Mouse (Mus musculus): ENCODE results near the gene Crocc2. TPM values are rescaled to one million over a fixed set of nuclear protein-coding genes. Genes with fewer than 3 reads are reported as not detected.

Gene Crocc2
- total RNA-seq (2015; ENCODE audit: low replicate concordance) = not detected in 2 replicates
- total RNA-seq (2017; ENCODE audit: low replicate concordance) = not detected in 2 replicates

DNA sequence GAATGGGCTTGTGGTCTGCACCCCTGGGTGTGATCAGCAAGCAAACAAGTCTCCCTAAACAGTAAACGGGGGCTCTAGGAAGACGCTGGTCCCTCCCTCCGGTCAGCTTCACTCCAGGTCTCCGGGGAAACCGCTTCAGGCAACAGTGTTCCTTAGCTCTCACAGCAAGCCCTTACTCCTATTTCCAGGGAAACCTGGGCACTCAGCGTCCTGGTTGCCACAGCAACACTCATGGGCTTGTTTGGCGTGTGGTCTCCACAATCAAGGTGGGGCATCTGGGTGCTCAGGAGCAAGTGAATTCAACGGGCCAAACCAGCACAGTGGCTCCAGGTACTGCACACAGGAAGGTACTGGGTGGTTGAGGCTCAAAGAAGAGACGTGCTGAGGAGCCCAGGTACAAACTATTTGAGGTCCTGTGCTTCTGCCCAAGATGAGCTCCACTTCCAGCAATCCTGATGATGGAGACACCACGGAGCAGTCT, at the start of gene Crocc2:
Crocc2 (plus strand) TSS at position 431 of the 481 bp plus-strand sequence.
- no peak for ATAC-seq (replicated peaks; ENCODE audit: low FRiP score, poor library complexity, severe bottlenecking)

DNA sequence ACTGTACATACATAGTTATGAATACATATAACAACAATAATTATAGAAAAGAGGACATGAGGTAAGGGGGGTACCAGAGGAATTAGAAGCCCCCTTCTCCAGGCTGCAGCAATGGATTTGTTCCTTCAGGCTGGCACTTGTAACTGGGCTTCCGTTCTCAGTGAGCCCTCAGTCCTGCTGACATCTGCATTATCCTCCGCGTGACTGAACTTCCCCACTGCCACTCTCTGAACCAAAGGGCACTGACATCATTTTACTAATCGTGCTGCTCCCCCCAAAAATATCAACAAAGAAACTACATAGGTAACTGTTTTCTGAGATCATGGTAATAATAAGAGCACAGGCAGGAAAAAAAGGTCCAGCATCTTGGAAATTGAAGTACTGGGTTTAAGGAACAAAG, 49.7 kb upstream of the Crocc2 start:
- ATAC-seq (replicated peaks; ENCODE audit: low FRiP score, poor library complexity, severe bottlenecking) = no peak

DNA sequence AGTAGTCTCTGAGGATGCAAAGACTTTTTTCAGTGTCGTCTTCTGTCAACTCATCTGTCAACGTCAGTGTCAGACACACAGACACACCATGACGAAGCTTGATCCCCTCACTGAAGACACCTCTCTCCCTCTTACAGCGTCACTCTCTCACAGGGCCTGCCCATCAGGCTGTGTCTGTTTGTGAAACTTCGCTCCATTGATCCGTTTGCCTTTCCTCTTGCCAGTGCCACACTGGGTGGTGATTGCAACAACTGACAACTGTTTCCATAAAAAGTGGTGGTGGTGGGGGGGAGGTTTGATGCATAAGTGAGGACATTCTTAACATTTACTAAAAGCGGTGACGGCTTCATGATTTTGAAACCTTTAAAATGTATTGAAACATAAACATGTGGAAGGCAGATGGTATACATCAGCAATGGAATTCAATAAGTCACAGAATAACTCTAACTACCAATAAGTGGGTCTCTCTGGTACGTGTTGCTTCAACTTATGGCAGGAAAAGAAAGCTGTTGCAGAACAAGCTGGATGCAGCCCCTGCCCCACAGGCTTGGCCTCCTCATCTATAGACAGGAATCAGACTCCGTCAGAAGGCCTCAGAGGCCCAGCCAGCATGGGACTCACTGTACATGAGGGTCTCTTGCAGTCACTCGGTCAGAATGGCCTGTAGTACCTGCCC, 45.2 kb upstream of the Crocc2 start:
- no peak for ATAC-seq (replicated peaks; ENCODE audit: low FRiP score, poor library complexity, severe bottlenecking)

DNA sequence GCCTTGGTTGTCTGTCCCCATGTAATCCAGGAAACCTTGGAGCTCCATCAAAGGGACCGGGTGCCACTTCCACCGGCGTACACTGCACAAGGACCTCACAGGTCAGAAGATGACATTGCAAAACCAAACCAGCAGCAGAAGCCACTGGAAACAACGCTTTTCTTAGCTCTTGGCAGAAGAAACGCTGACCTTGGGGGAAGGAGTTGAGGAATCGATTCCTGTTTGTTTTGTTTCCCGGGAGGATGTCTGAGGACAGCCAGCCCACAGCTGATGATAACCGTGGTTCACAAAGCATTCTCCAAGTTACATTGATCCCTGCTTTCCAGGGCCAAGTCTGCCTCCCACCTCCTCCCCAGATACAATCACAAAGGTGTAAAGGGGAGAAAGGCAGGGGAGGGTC, 44.5 kb upstream of the Crocc2 start:
- ATAC-seq (replicated peaks; ENCODE audit: low FRiP score, poor library complexity, severe bottlenecking) = no peak

DNA sequence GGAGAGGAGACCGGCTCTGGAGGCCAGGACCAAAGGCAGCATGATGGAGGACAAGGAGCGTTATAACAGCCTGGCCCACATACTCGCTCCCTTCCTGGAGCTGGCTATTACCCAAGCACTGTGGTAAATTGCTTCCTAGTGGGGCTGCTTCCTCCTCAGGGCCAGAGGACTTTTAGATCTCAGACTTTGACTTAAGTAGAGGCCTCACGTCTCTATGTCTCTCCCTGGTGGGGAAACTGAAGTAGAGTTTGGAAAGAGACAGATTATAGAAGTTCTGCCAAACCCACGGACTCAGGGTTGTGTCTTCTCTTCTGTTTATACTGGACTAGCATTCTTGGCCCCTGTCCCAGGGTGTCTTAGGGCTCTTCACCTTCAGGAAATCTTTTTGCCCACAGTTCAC, 43.3 kb upstream of the Crocc2 start:
- no peak for ATAC-seq (replicated peaks; ENCODE audit: low FRiP score, poor library complexity, severe bottlenecking)

DNA sequence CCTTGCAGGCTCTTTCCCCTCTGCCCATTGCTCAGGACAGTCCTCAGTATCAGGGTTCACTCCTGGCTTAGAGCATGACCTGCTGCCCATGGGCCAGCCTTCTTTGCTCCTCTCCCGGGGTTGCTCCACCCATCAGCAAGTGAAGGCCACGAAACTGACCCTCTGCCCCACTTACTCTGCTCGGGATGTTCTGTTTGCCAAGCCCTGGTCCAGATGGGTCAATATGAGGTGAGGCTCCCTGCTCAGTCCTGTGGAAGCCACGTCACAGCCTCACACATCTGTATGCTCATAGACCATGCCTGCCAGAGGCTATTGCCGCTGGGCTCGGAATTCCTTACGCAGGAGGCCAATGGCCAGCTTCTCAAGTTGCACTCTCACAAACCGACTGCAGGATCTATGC, 40.3 kb upstream of the Crocc2 start:
- no peak for ATAC-seq (replicated peaks; ENCODE audit: low FRiP score, poor library complexity, severe bottlenecking)

DNA sequence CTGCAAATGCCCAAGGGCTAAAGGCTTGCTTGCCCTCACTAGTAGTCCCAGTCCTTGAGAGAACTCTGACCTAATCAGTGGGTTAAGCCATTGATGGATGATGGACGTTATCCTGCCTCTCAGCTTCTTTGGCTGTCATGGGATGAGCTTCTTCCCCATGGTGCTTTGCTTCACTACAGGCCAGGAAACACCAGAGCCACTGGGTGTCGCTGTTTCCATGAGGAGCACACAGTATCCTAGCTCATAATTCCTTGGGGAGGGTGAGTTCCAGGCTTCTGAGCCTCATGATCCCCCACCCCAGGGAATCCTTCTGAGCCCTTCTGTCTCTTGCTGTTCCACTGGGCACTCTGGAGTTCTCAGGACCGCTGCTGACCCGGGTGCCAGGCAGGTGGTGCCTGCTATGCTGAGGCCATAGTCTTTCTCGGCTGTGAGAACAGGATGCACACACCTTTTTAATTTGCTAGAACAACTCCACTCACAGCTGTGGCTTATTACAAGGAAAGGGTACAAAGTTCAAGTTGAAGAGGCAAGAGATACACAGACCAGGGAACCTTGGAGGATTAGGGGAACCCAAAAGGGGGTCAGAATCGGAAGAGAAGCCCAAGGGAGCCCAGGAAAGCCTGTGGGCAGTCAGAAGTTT, 39.7 kb upstream of the Crocc2 start:
- no peak for ATAC-seq (replicated peaks; ENCODE audit: low FRiP score, poor library complexity, severe bottlenecking)

DNA sequence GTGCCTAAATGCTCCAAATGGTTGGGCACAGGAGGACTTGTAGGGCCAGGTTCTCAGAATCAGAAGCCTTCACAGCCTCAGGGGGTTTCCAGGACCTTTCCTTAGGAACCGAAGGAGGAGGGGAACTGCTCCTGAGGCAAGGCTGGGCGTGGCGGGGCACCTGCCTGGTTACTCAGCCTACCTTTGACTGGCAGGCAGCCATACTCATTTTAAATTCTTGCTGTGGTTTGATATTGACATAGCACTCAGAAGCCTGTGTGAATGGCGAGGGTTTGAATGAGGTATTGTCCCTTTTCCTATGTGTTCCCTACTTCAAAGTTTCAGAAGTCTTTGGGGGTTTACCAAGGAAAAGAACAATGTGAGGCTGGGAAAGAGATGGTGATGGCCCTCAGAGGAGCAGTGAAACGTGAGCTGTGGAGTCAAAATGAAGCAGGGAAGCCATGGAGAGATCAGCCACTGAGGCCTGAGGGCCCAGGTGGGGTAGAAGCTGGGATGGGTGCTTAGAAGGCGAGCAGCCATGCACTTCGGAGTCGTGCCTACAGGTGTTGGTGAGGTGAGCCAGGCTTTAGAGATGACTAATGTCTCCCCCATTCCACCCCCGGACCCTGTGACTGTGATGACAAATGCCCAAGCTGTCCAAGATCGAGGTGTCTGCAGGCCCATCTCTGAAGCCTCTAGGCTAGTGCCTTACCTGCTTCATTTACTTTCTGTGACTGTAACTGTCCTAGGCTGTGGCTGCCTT, 38.1 kb upstream of the Crocc2 start:
- no peak for ATAC-seq (replicated peaks; ENCODE audit: low FRiP score, poor library complexity, severe bottlenecking)

DNA sequence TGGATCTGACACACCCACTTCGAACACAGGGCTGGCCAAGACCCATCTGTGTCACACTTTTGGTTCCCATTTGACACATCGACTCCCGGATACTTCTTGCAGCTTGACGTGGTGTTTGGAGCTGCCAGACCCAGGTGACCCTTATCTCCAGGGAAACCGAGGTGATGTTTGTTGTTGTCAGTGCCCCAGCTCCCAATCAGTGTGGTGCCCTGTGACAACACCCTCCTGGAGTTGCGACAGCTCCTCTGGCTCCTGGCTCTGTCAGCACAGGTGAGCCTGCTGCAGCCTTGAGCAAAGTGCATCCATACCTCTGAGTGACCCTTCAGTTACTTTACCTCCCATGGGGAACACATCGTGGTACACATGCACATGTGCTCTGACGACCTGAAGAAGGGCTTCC, 35.8 kb upstream of the Crocc2 start:
- ATAC-seq (replicated peaks; ENCODE audit: low FRiP score, poor library complexity, severe bottlenecking) = no peak

DNA sequence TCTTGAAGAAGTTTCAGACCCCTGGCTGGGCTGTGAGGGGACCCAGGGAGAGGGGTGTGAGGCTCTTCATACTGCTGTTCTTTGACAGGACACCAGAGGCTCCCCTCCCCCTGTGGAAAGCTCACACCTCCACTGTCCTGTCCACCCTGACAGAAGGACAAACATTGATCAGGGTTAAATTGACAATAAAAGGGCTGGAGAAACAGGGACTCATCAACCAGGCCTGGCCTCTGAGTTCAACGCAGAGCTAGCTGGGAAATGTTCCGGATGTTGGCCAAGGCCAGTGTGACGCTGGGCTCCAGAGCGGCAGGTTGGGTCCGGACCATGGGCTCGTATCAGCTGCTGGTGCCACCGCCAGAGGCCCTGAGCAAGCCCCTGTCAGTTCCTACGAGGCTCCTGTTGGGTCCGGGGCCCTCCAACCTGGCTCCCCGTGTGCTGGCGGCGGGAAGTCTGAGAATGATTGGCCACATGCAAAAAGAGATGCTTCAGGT, 33.4 kb upstream of the Crocc2 start, which contains the start of gene Agxt:
Agxt (plus strand) TSS at position 205 of the 491 bp plus-strand sequence.
- no peak for ATAC-seq (replicated peaks; ENCODE audit: low FRiP score, poor library complexity, severe bottlenecking)

DNA sequence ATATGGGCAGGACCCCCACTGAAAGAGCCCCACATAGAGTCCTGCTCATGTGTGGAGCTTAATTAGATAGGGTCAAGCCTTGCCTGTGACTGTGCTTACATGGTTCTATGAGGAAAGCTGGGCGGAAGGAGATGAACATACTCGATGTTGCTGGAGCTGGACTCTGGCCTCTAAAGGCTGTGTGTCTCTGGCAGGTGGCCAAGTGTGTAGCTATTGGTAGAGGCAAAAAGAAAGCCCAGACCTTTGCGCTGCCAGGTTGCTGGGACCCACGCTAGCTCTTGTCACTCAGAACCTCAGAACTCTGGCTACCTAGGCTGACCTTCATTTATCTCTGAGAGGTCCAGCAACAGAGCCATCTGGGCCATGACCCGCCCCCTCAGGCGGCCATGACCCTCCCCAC, 30.0 kb upstream of the Crocc2 start:
- no peak for ATAC-seq (replicated peaks; ENCODE audit: low FRiP score, poor library complexity, severe bottlenecking)

DNA sequence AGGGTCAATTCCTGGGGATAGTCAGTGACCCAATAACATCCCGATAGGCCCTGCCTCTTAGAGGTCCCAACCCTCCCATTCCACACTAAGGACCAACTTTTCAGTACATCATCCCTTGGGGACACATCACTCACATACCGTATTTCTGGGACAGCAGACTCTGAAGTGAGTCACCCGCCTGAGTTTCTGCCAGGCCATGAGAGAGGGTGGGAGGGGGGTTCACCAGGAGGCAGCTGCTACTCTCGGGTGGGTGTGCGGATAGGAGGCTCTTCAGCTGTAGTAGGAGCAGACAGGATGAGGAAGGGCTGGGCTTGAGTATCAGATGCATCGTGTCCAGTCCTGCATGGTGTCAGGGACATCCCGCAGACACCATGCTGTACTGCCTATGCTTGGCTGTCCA, 28.8 kb upstream of the Crocc2 start:
- no peak for ATAC-seq (replicated peaks; ENCODE audit: low FRiP score, poor library complexity, severe bottlenecking)

DNA sequence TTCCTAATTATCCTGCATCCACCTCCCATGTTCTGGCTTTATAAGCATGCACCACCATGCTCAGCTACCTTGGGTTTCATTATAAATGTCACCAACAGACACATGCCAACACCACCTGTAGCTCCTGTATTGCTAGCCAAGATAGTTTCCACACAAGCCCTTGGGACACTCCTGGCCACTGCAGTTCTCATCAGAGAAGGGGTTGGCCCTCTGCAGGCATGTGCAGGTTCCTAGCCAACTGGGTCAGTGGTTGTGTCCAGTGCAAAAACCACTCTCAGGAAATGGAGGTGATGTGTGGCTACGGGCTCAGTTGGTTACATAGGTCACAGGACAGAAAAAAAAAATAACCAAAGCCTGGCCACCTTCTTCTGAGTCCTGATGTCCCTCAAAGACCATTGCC, 25.7 kb upstream of the Crocc2 start:
- no peak for ATAC-seq (replicated peaks; ENCODE audit: low FRiP score, poor library complexity, severe bottlenecking)

DNA sequence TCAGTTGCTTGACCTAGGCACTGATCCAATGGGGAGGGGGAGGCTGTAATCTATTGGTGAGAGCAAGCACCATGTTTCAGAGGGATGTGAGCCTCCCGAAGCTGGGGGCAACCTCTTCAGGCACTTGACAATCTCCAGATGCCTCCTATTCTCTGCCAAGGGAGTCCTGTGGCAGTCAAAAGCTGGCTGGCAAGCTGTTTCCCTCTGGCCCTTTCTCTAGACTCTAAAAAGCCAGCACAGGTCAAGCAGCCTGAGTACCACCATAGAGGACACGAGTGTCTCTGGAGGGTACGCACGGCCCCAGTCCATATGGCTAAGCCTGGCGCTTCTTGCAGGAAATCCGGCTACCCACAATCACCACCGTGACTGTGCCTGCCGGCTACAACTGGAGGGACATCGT, 24.3 kb upstream of the Crocc2 start:
- no peak for ATAC-seq (replicated peaks; ENCODE audit: low FRiP score, poor library complexity, severe bottlenecking)

DNA sequence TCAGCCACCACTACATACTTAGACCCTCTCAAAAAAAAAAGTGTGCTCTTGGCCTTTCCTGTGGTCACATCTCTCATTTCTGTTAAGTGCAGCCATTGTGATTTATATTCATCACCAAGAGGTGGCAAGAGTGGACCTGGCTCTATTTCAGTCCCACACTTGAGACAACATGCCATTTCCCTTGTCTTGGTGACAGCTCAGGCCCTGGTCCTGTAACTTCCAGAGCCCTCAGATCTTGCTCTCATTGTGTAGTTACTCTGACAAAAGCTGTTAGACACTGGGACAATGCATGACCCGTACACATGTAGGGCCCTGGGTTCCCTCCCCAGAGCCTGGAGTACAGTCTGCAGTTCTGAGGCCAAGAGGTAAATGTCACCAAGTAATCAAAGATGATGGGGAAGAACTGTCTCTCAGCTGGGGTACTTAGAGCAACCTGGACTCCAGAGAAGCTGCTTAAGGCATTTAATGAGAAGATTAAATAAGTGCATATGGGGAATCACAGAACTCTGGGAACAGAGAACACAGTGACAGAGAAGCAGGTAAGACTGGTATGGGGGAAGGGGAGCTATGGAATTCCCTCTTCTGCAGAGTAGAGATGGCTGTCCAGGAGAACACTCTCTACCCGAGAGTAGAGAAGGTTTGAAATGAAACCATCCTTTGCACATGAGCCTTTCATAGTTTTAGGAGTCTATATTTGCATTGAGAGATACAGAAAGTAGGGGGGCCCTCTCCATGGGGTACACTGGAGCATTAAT, 17.4 kb upstream of the Crocc2 start:
- no peak for ATAC-seq (replicated peaks; ENCODE audit: low FRiP score, poor library complexity, severe bottlenecking)

DNA sequence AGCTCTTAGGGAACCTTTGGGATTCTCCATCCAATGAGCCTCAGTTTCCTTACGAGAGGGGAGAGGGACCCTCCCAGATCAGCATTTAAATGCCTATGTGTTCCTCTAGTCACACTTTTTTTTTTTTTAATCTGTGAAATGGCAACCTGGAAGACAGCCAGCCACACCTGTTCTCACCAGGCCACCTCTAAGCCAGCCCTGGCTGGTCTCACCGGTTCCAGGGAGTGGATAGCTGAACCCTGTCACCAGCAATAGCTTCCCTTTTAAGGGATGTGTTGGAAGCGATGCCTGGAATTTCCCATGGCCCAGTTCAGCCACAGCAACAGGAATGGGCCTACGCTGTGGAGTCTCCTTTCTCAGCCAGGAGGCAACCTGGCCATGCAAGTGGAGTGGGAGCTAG, 11.0 kb upstream of the Crocc2 start:
- ATAC-seq (replicated peaks; ENCODE audit: low FRiP score, poor library complexity, severe bottlenecking) = no peak

DNA sequence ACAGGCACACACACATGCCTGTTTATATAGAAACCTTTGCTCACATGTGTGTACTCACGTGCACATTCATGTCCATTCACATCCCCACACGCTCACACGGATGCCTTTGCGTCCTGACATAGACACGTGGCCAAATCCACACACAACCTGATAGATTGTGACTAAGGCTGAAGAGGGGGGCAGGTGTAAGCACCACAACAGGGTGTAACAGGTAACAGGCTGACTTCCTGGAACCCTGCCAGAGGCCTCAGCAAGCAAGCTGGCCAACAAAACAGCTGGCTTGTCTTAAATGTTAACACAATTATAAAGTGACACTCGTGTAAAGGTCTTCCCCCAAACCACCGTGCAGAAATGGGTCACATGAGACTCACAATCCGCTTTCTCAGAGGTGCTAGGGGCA, 9.6 kb upstream of the Crocc2 start:
- ATAC-seq (replicated peaks; ENCODE audit: low FRiP score, poor library complexity, severe bottlenecking) = no peak

DNA sequence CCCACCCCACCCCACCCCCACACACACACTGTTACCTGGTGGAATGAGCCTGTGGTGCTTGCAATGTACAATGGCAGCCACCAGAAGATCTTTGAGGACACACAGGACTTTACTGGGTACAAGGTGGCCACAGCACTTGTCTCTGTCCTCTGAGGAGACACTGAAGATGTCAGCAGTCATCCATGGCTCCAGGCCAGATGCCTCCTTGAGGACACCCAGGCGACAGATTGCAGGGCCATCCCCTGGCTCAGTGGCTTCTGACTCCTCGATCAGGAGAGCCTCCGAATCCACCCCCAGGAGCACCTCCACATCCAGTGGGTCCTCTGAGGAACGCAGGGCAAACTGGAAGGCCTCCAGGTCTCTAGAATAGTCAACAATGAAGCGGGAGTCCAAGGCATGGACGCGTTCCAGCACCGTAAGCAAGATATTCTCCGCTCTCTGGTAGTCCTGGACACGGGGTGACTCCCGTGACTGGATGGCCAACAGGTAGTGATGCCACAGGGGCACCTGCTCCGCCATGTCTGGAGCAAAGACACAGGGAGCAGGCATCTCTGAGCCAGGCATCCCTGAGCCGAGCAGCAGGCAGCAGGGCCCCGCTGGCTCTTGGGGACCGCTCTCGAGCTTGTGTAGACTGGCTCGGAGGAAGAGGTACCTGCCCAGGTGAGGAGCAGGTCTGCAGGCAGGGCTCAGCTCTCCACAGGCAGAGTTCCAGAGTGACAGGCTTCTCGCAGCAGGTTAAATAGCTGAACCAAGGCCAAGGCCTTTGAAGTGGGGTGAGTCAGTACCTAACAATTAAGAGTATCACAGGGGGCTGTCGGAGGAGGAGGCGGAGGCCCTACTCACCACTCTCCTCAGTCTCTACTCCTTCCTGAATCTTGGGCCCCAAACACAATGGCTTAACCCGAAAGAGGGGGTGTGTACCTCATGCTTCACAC, 8.7 kb upstream of the Crocc2 start:
- no peak for ATAC-seq (replicated peaks; ENCODE audit: low FRiP score, poor library complexity, severe bottlenecking)

Data from erythroid progenitor cell, adult 5-6 weeks (primary cell).